21 mouse cellular contexts compared by ENCODE assay signal in the genomic region with DNA sequence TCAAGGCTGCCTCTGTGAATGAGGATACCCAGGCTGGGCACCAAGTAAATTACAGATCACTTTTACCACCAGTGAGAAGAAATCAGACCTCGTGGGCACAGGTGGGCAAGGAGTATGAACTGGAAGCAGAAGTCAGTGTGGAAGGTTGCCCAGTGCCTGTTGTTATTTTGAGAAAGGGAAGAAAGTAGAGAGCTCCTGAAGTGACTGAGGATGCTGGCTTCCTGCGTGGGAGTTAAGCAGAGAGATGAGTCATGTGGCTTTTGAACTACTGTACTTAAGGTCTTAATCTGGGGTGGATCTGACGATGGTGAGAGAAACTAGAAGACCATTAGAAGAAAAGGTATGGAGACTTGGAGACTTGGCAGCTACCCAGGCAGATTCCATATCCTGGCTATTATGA. TPM values are rescaled to one million over a fixed set of nuclear protein-coding genes. Genes with fewer than 3 reads are reported as not detected.
DNase-seq lines count a peak whose midpoint lies in the region; ATAC-seq lines count a peak whose summit lies in the region.
"Had no signal": no experiment of that assay in that cellular context is flagged by ENCODE, and none has a peak within 500 bp of the region (broad histone marks: within the 10 kb centered on the region; RNA-seq: fewer than 3 reads in every experiment).

No protein-coding gene starts in this region.

- ATAC-seq in inflammation-experienced regulatory T-cells, adult 6 months: peak; percentile 98
- ATAC-seq: forebrain, postnatal 0 days; intestine, embryonic 15.5 days had no signal

- peak; percentile 33 for DNase-seq in cerebellum, adult 9-11 months
- no peak for DNase-seq in cerebellum, postnatal 4 days (ENCODE audit: low spot score in 2 of 2)
- DNase-seq in thymus, postnatal 25 days: peak; percentile 18
- no peak for DNase-seq in thymus, postnatal 10 days (ENCODE audit: low spot score in 2 of 2)
- DNase-seq in adrenal gland, postnatal 36 days: no peak
- DNase-seq in embryo, embryonic 11 days: no peak
- DNase-seq: adrenal gland, postnatal 14 days; cerebellum, adult 9-10 months; forebrain, postnatal 0 days; gastrocnemius, postnatal 14 days; heart, adult 18-20 months; heart, postnatal 36 days; kidney, adult 9 months; kidney, postnatal 14 days; left cerebral cortex, postnatal 4 days; right cerebral cortex, postnatal 14 days had no signal

RNA-seq across cellular contexts. Expression of a gene that starts 20.7 kb away (rescaled TPM):
- polyA plus RNA-seq in inflammation-experienced regulatory T-cells, adult 6 months (2017; shearing (Covaris generic)): 10 to 100 TPM; 13.8 to 36.3 (median 27.6) TPM
- total RNA-seq in adrenal gland, postnatal 36 days (2021): 10 to 100 TPM; 22.7 to 32.2 TPM
- polyA plus RNA-seq: G1E had no signal

RNA-seq across cellular contexts. Expression of a gene that starts 49.7 kb away (rescaled TPM):
- not detected for polyA plus RNA-seq in inflammation-experienced regulatory T-cells, adult 6 months (2017; shearing (Covaris generic))
- 10 to 100 TPM; 38.5 to 94.6 TPM for total RNA-seq in adrenal gland, postnatal 36 days (2021)
- total RNA-seq: CH12.LX; G1E; neutrophil, adult 5-6 weeks had no signal
- polyA plus RNA-seq: G1E had no signal

Comparison
In these comparisons a context has a peak if more than half of its experiments do, and no peak if none do; other contexts are left out.
1. DNase-seq: peak in cerebellum, adult 9-11 months (single experiment) and thymus, postnatal 25 days (single experiment); none in cerebellum, postnatal 4 days (0 of 2), thymus, postnatal 10 days (0 of 2), adrenal gland, postnatal 36 days (0 of 2) and embryo, embryonic 11 days (single experiment).